Mouse (Mus musculus) liver, adult 2 months (tissue): ENCODE data around the gene Dnajc6. TPM values are rescaled to one million over a fixed set of nuclear protein-coding genes. Genes with fewer than 3 reads are reported as not detected.

Source experiments
- DNase-seq: peaks from one replicate; pipeline ENCODE4 v3.0.0-alpha.2; 2011; ENCODE audit warnings: low read depth, low spot score; ENCODE audit errors: extremely low read depth
- H3K27ac ChIP-seq: fragments of 200-500 bp; replicated peaks from 2 replicates; pipeline ENCODE4 v1.5.1; 2012; ENCODE audit warnings: low read depth, mild to moderate bottlenecking, control low read depth, inconsistent platforms, low read length; ENCODE audit not compliant: insufficient read depth
- H3K27me3 ChIP-seq: fragments of 200-500 bp; 2 replicates; pipeline ENCODE4 v1.6.1; 2012; ENCODE audit warnings: mild to moderate bottlenecking, moderate library complexity, low read length, inconsistent platforms; ENCODE audit not compliant: control insufficient read depth, insufficient read depth
- H3K36me3 ChIP-seq: fragments of 200-500 bp; 2 replicates; pipeline ENCODE4 v1.6.1; 2012; ENCODE audit warnings: low read length, inconsistent platforms; ENCODE audit not compliant: control insufficient read depth, insufficient read depth
- H3K4me1 ChIP-seq: fragments of 200-500 bp; 2 replicates; pipeline ENCODE4 v1.6.1; 2011; ENCODE audit warnings: low read length; ENCODE audit not compliant: control insufficient read depth, insufficient read depth
- H3K4me3 ChIP-seq: fragments of 200-500 bp; 2 replicates; pipeline ENCODE4 v1.5.1; 2011; ENCODE audit warnings: low read depth, mild to moderate bottlenecking, control low read depth, low read length, moderate library complexity; ENCODE audit not compliant: insufficient read depth
- H3K79me2 ChIP-seq: fragments of 200-500 bp; 2 replicates; pipeline ENCODE4 v1.6.1; 2012; ENCODE audit warnings: inconsistent platforms, mild to moderate bottlenecking, low read length, moderate library complexity; ENCODE audit not compliant: control insufficient read depth, insufficient read depth
- H3K9ac ChIP-seq: fragments of 200-500 bp; 2 replicates; pipeline ENCODE4 v1.6.1; 2012; ENCODE audit warnings: low read depth, mild to moderate bottlenecking, control low read depth, inconsistent platforms, low read length
- CTCF ChIP-seq: fragments of 200-500 bp; IDR thresholded peaks from 2 replicates; pipeline ENCODE4 v1.5.1; 2011; ENCODE audit warnings: low read depth, low read length, control low read depth
- POLR2A ChIP-seq: fragments of 200-500 bp; IDR thresholded peaks from 2 replicates; pipeline ENCODE4 v1.6.1; 2011; ENCODE audit warnings: low read length, control low read depth; ENCODE audit not compliant: insufficient read depth; ENCODE audit errors: extremely low read depth
- WGBS: fragments of 180-500 bp; shearing (Covaris S2); methylation state at CpG from one replicate; pipeline ENCODE4 v1.1.7; 2018; 5-methylcytosine and 5-hydroxymethylcytosine counted together
- polyA plus RNA-seq: library from polyadenylated mRNA; depleted of rRNA; stranded (reverse); fragments of >200 nt; gene quantifications from 2 replicates; pipeline ENCODE4 v1.2.3, GENCODE M21; 2012
- total RNA-seq: library from RNA; depleted of rRNA; stranded (reverse); fragments of >200 nt; gene quantifications from 2 replicates; pipeline ENCODE4 v1.2.3, GENCODE M21; 2014

The Dnajc6 gene
- total and polyA plus RNA-seq, 2 experiments, result 0.01 to 0.09 TPM

DNA sequence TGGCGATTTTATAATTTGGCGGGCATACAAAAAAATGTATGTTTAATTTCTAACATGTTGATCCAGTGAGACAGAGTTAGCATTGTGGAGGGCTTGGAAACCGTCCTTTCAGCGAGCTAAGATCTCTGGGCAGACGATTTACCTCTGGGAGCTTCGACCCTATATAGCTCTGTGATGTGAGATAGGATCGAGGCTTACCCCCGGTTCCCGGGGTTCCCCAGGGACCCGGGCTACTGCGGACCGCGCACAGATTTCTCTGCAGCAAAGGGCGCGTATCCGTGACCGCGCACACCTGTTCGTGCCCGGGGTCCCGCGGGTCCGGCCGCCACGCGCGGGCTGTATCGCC is 287 bp upstream of the Dnajc6 start:
- H3K79me2 ChIP-seq, result no peaks in the 10 kb centered on the region
- H3K4me1 ChIP-seq, result peaks cover 4% of the 10 kb centered on the region; the same call in 1 of the 2 replicates
- TF ChIP-seq CTCF (no peak), POLR2A (no peak)
- no peak overlapping the region; the same call in 1 of the 2 replicates for H3K9ac ChIP-seq
- peaks cover 11% of the 10 kb centered on the region for H3K27me3 ChIP-seq
- no peaks in the 10 kb centered on the region for H3K36me3 ChIP-seq
- H3K4me3 ChIP-seq, result peak overlapping the region; percentile 49; the same call in 1 of the 2 replicates
- H3K27ac ChIP-seq, result no peak overlapping the region
- no peak for DNase-seq
- 7% methylated on average over 28 of the region's 28 CpGs for WGBS

GRCm38 (mm10) chr4:101497336-101497735 is 888 bp downstream of the Dnajc6 start:
- Histone ChIP-seq H3K4me3 (no peak overlapping the region), H3K9ac (no peak overlapping the region), H3K27ac (no peak overlapping the region), H3K27me3 (peaks cover 11% of the 10 kb centered on the region), H3K36me3 (no peaks in the 10 kb centered on the region), H3K79me2 (no peaks in the 10 kb centered on the region), H3K4me1 (peaks cover 4% of the 10 kb centered on the region; the same call in 1 of the 2 replicates)
- peak; percentile 15 for DNase-seq
- TF ChIP-seq POLR2A (no peak), CTCF (no peak)
- WGBS, result 4% methylated on average over 14 of the region's 14 CpGs

DNA sequence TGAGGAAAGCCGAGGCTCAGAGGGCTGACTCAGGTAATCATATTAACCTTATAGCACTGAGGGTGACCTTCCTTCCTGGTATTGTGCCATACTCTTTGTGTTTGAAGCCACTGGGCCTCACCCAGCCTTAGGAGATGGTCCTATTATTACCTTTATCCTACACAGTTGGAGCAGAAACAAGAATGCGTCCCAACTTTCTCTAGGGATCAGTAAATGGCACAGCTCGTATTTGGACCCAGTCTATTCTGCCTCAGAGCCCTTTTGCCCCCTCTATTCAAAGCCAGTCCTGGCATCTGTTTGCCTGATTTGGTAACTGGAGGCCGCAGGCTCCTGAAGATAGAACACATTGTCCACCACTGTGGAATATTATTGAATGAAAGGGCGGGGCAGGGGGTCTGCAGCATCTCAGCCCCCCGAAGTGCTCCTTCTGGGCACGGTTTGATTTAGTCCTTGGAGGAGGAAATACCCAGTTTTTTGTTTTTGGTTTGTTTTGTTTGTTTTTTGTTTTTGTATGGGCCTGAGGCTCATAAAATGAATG is 8.1 kb downstream of the Dnajc6 start:
- no peak overlapping the region for H3K9ac ChIP-seq
- no peak overlapping the region for H3K27ac ChIP-seq
- TF ChIP-seq CTCF, result no peak
- TF ChIP-seq POLR2A, result no peak
- no peak for DNase-seq
- no peaks in the 10 kb centered on the region for H3K36me3 ChIP-seq
- no peak overlapping the region for H3K4me3 ChIP-seq
- H3K27me3 ChIP-seq, result peaks cover 5% of the 10 kb centered on the region
- H3K4me1 ChIP-seq, result peaks cover 3% of the 10 kb centered on the region; the same call in 1 of the 2 replicates
- 82% methylated on average over 7 of the region's 7 CpGs for WGBS
- no peaks in the 10 kb centered on the region for H3K79me2 ChIP-seq

DNA sequence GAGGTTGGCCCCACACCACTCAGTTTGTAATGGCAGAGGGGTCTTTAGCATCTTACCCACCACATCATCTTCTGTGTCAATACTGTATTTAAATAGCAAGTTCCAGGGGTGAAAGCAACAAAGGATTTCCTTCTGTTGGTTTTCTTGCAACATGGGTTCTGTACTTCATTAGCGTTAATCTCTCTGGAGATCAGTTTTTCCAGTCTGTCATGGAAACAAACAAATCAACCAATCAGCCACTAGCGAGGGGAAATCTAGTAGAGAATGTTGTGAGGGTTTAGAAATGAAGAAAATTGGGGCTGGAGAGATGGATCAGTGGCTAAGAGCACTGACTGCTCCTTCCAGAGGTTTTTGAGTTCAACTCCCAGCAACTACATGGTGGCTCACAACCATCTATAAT is 9.5 kb downstream of the Dnajc6 start:
- Histone ChIP-seq H3K4me3 (no peak overlapping the region), H3K27ac (no peak overlapping the region), H3K79me2 (no peaks in the 10 kb centered on the region), H3K36me3 (no peaks in the 10 kb centered on the region), H3K9ac (no peak overlapping the region), H3K27me3 (peaks cover 5% of the 10 kb centered on the region), H3K4me1 (peaks cover 3% of the 10 kb centered on the region; the same call in 1 of the 2 replicates)
- TF ChIP-seq POLR2A, result no peak
- no peak for DNase-seq
- 76% methylated on average over 2 of the region's 2 CpGs for WGBS

DNA sequence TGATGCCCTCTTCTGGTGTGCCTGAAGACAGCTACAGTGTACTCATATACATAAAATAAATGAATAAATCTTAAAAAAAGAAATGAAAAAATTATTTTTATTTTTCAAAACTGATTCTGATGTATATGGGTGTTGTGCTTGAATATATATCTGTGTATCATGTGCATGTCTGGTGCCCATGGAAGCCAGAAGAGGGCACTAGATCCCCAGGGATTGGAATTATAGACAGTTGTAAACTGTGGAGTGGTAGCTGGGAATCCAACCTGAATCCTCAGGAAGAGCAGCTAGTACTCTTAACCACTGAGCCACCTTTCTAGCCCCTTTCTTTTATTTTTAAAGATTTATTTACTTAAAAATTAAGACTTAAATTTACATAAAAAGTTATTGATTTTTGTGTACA is 9.9 kb downstream of the Dnajc6 start:
- no peak for DNase-seq
- no peak overlapping the region for H3K27ac ChIP-seq
- no peaks in the 10 kb centered on the region for H3K36me3 ChIP-seq
- no peak for TF ChIP-seq CTCF
- TF ChIP-seq POLR2A, result no peak
- peaks cover 3% of the 10 kb centered on the region; the same call in 1 of the 2 replicates for H3K4me1 ChIP-seq
- H3K79me2 ChIP-seq, result no peaks in the 10 kb centered on the region
- no peak overlapping the region for H3K9ac ChIP-seq
- H3K4me3 ChIP-seq, result no peak overlapping the region
- H3K27me3 ChIP-seq, result peaks cover 5% of the 10 kb centered on the region

- H3K4me3 ChIP-seq, result no peak overlapping the region; the same call in 1 of the 2 replicates
- no peaks in the 10 kb centered on the region for H3K36me3 ChIP-seq
- H3K9ac ChIP-seq, result no peak overlapping the region
- peaks cover 5% of the 10 kb centered on the region for H3K27me3 ChIP-seq
- WGBS, result 13% methylated on average over 24 of the region's 24 CpGs
- peaks cover 3% of the 10 kb centered on the region; the same call in 1 of the 2 replicates for H3K4me1 ChIP-seq
- TF ChIP-seq CTCF (no peak), POLR2A (no peak)
- no peak overlapping the region for H3K27ac ChIP-seq
- H3K79me2 ChIP-seq, result no peaks in the 10 kb centered on the region
- DNase-seq, result peak; percentile 21
Observed at GRCm38 (mm10) chr4:101507571-101508422, 11.3 kb downstream of the Dnajc6 start.
